Mouse (Mus musculus): ENCODE measurements around the gene Cntd1.

Cntd1 gene

DNA sequence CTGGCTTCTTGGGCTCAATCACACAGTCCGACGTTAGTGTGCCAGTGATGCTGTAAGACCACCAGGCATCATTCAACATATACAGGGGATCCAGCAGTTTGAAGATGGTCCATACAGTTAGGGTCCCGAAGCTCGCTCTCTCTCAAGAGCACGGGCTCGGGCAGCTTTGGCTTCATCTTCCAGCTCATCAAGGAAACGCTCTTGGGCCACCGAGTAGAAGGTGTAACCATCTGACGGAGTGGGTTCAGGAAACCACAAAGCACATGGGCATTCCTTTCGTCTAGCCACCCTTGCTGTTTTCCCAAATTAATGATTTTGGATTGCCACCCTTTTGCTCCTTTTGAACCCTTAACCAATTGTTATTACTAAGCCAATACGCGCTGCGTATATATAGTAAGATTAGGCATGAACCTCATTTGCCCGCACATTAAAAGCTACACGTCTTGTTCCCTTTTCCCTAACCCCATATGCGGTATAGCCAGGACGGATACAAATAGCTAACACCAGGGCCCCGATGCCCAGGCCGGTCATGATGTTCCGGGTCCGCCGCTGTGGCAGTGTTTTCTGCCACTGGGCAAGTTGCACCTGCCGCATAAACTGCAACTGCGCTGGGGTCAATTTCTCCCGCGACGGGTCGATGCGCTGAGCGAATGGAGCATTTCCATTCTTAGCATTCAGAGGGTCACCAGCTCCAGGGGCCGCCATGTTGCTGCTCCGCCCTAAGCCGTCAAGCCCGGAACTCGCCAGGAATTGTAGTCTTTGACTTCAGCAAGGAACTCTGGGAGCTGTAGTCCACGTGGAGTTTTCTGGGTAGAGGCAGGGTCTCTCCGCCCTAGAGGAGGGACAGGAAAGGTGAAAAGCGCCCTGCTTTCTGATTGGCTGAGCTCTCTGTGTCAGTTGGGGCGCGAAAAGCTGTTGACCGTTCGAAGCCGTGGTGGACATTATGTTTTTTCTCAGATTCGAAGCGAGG lies at the start of gene Cntd1, which contains the start of gene Coa3:
Gene Cntd1, plus strand, starts transcription at position 790 of the 970 bp plus-strand sequence.
Gene Coa3, minus strand, starts transcription at position 892 of the 970 bp plus-strand sequence.
- peak; percentile 70 to 85 for DNase-seq

- DNase-seq: no peak
Measured at GRCm38 (mm10) chr11:101229361-101229900, 49.4 kb upstream of the Cntd1 start.

DNA sequence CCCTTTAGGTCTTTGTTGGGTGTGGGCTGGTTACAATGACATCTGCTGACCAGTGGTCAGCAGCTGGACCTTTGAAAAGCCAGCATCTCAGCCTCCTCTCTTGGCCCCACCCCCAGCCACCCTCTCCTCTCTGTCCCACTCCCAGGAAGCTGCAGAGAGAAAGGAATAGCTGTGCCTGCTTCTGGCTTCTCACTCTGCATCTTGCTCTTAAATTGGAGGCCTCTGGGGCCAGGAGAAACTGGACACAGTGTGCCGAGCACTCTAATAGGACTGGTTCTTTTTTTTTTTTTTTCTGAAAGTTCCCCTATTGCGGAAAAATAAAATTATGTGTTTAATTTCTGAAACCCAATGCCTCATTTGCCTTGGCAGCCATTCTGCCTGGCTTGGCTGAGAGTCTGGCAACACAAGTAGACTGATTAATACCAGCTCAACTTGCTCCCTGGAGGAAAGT lies 48.7 kb upstream of the Cntd1 start:
- DNase-seq: no peak

DNA sequence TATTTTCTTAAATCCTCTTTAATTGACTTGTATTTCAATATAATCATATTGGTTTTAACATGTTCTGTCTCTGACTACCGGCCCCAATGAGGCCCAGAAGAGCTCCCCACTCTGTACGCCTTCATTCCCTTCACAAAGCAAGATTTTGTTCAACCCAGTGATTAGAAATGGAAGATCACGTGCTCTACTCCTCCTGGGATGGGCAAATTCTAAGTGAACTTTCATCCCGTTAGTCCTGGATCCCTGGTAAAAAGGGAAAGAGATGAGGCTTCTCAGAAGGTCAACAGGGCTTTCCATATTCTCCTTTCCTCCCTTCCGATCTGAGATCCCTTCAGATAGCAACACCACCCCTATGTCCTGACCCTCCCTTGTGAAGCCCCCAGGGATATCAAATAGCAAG lies 48.3 kb upstream of the Cntd1 start:
- no peak for DNase-seq

- no peak for DNase-seq
Measured at GRCm38 (mm10) chr11:101230991-101231871, 47.6 kb upstream of the Cntd1 start.

DNA sequence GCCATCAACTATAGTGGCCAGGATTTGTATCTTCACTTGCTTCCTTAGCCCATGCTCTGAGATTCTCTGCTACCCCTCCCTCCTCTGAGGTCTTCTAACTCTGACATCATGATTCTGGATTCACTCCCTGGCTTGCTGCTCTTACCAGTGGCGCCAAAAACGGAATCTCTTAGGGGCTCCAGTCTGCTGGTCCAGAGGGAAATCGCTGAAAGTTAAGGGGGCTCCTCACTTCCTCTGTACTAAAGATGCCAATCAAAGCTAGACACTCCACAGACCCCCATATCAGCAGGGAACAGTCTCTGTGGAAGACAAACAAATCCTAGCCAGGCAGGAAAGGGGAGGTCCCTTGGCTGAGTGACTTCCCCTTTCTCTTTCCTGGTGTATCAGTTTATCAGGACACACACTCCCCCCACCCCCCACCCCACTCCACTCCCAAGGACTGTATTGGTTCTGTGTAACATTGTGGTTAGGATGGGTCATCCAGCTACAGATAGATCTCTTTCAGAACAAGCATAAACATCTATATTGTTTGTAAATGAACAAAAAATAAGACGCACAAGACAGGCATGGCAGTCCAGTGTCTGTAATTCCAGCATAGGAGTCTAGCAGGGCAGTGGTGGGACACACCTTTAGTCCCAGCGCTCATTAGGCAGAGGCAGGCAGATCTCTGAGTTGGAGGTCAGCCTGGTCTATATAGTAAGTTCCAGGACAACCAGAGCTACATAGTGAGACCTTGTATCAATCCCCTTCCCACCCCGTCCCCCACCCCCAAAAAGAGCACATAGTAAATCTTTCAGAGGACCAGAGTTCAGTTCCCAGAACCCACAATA lies 46.6 kb upstream of the Cntd1 start:
- DNase-seq: no peak

DNA sequence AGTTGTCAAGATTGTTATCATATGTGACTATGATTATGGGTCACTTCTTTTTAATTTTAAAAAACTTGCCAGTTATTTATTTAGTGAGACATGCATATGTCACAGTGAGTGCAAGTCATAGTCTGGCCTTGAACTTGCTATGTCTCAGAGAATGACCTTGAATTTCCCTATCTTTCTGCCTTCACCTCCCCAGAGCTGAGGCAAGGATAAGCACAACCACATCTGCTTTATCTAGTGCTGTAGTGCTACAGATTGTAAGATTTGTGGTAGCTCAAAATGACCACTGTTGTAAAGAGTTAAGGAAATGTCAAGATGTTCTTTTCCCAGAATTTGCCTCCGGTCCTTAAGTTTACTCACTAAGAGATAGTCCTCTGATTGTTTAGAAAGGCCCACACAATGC lies 45.6 kb upstream of the Cntd1 start:
- no peak for DNase-seq

DNA sequence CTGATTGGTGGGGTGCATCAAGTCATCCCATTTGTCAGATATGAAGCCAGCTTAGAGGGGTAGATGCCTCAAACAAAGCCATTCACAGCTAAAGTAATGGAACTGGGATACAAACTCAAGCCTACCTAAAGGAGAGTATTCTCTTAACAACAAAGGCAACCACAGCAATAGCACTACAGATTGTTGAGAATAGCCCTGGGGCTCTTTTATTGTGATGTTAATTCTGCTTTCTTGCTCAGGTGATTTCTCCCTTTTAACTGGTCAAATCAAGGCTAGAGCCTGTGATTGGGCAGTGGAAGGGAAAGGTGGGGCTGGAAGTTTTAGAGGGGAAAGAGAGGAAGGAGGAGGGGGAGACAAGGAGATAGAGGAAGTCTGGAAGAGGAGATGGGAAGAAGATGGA lies 44.7 kb upstream of the Cntd1 start:
- DNase-seq: no peak

DNA sequence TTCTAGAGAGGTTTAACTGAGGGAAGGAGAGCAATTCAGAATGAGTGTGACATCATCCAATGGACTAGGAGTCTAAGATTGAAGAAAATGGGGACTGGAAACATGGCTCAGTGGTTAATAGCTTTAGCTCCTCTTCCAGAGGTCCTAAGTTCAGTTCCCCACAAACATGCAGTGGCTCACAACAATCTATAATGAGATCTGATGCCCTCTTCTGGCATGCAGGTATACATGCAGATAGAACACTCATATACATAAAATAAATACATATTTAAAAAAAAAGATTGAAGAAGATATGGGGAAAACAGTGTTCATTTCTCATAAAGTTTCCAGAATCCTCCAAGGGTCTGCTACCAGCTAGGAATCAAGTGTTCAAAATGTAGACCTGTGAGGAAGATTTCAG lies 43.4 kb upstream of the Cntd1 start:
- no peak for DNase-seq

DNA sequence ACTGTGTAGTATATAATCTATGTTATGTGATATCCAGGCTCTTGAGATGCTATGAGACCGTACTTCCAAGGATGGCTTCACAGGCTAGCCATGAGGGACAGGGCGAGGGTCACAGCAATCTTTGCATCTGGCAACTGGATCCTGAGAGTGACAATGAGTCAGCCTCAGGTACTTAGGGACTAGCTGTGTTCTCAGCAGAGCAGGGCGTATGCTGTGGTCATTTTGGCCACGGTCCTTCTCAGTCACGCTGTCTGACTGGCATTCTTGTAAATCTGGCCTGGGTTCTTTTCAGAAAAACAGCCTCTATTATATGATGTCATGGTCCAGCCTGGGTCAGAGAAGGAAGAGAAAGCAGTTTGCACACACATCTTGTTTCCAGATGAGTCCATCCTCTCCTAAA lies 42.0 kb upstream of the Cntd1 start:
- no peak for DNase-seq

GRCm38 (mm10) chr11:101238071-101238647 lies 40.7 kb upstream of the Cntd1 start:
- no peak for DNase-seq

GRCm38 (mm10) chr11:101245071-101245470 lies 33.7 kb upstream of the Cntd1 start:
- DNase-seq: no peak

DNA sequence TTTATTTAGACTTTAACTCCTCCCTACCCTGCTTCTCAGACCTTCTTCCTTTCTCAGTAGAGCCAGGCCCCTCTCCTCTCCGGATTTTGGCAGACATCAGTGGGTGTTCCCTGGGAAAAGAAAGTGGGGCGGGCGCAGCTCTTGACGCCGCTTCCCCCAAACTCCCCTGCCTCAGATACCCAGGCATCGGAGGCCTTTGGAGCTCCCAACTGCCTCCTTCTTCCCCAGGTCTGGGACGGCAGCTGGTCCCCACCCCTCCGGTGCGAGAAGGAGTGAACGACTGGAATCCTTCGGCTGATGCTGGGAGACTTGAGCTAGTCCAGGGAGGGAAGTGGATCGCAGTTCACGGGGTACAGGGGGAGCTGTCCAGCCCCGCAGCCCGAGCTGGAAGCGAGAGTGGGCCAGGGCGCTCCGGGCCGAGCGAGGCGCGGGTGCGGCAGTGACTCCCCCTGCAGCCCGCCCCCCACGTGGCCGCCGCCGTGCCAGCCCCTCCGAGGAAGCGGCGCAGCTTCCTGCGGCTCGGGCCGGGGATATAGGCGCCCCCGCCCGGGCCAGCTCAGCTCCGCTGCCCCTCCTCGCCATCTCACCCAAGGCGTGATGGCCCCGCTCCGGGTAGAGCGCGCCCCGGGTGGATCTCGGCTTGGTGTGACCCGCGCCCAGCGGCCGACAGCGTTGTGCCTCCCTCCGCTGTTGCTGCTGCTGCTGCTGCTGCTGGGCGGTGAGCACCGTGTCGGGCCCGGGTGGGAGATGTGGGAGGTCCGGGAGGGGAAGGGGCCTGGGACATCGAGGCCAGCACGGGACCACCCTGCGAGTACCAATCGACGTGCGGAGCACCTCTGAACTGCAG lies 32.7 kb upstream of the Cntd1 start, which contains the start of gene Ramp2:
Gene Ramp2, plus strand, starts transcription at position 174 of the 847 bp plus-strand sequence.
- peak in 1 of 2 experiments; percentile 28 for DNase-seq

- no peak for DNase-seq
Measured at GRCm38 (mm10) chr11:101246702-101247012, 32.2 kb upstream of the Cntd1 start.

DNA sequence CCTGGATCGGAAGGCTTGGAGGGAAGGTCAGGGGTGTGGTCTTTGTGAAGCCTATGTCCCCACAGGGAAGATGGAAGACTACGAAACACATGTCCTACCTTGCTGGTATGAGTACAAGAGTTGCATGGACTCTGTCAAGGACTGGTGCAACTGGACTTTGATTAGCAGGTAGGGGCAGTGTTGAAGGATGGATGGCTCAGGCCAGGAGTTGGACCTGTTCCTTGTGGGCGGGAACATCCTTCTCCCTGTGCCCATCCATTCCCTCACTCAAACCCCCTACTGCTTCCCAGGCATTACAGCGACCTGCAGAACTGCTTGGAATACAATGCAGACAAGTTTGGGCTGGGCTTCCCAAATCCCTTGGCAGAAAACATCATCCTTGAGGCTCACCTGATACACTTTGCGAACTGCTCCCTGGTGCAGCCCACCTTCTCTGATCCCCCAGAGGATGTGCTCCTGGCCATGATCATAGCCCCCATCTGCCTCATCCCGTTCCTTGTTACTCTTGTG lies 31.2 kb upstream of the Cntd1 start:
- no peak for DNase-seq

- no peak for DNase-seq
Measured at GRCm38 (mm10) chr11:101248258-101248994, 30.4 kb upstream of the Cntd1 start.

DNA sequence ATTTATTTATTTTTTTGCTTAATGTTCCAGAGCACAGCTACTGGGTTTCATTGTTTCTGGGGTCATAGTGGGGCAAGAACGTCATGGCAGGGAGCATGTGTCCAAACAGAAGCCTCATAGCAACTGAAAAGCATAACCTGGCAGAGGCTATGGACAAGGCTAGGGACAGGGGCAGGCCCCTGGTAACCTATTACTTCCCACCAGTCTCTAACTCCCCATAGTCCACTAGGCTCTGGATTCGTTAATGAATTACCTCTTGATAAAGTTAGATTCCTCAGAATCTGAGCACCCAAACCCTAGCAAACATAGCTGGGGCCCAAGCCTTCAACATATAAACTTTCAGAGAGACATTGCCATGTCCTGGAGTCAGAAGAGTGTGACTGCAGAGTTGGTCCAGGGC lies 27.8 kb upstream of the Cntd1 start:
- DNase-seq: no peak

DNA sequence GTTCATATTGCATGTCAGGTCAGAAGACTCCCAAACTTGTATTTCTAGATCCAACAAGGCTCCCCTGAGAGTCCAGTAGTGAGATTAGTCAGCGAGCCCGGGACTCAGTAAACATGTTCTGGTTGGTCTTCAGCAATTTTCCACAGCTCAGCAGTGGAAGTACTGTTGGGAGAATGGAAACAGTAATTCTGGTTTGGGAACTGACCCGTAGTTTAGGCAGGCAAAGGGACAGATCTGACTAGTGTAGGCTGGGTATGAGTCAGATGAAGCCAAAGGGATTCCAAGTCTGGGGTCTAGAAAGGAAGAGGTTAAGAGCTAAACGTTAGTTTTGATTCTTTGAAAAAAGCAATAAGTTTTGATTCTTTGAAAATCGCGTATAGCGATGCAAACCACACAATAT lies 25.9 kb upstream of the Cntd1 start:
- DNase-seq: no peak

- DNase-seq: peak; percentile 60 to 71
Measured at GRCm38 (mm10) chr11:101253613-101254389, 25.0 kb upstream of the Cntd1 start, which contains the start of gene Vps25. Gene Vps25 (plus strand): TSS chr11:101253707.

All from thymus, adult 18-20 months (tissue).